Mouse (Mus musculus) mature B cell (primary cell): ENCODE results near the gene Slc25a1.
"Not testable (repeated sequence)": the region's sequence is repeated elsewhere in the genome, so short reads cannot be mapped to it uniquely, and the experiment has no call there.

Experiments used
- in situ Hi-C: fragments of 300-500 bp; cut with MboI; formaldehyde crosslinking; loops from 2 replicates; pipeline ENCODE4 v1.14.3; 2019

The Slc25a1 gene

GRCm38 (mm10) chr16:17928087-17928580 is at the start of gene Slc25a1:
Gene Slc25a1, minus strand, starts transcription at chr16:17928219.
- in situ Hi-C loops: no loop called here

GRCm38 (mm10) chr16:17971853-17972252 is 43.8 kb upstream of the Slc25a1 start:
- in situ Hi-C loops: no loop called here

- in situ Hi-C loops: no loop called here
These were observed 34.1 kb upstream of the Slc25a1 start for GRCm38 (mm10) chr16:17962091-17962490.

- in situ Hi-C loops: not testable (repeated sequence)
These were observed 28.1 kb upstream of the Slc25a1 start for GRCm38 (mm10) chr16:17956052-17956638.

- in situ Hi-C loops: no loop called here
These were observed 23.6 kb upstream of the Slc25a1 start for GRCm38 (mm10) chr16:17951618-17952017.

GRCm38 (mm10) chr16:17950068-17950467 is 22.0 kb upstream of the Slc25a1 start:
- in situ Hi-C loops: no loop called here

- in situ Hi-C loops: no loop called here
These were observed 21.4 kb upstream of the Slc25a1 start for GRCm38 (mm10) chr16:17949421-17949877.

GRCm38 (mm10) chr16:17945081-17945831 is 17.2 kb upstream of the Slc25a1 start:
- in situ Hi-C loops: no loop called here

GRCm38 (mm10) chr16:17943466-17943865 is 15.4 kb upstream of the Slc25a1 start:
- in situ Hi-C loops: no loop called here

- in situ Hi-C loops: no loop called here
These were observed 11.3 kb upstream of the Slc25a1 start for GRCm38 (mm10) chr16:17939255-17939751.

GRCm38 (mm10) chr16:17938821-17939220 is 10.8 kb upstream of the Slc25a1 start:
- in situ Hi-C loops: no loop called here

GRCm38 (mm10) chr16:17938187-17938586 is 10.2 kb upstream of the Slc25a1 start:
- in situ Hi-C loops: no loop called here

GRCm38 (mm10) chr16:17936776-17937175 is 8.8 kb upstream of the Slc25a1 start:
- in situ Hi-C loops: no loop called here

- in situ Hi-C loops: no loop called here
These were observed 6.5 kb upstream of the Slc25a1 start for GRCm38 (mm10) chr16:17934445-17934910.

GRCm38 (mm10) chr16:17933594-17934444 is 5.8 kb upstream of the Slc25a1 start:
- in situ Hi-C loops: no loop called here

- in situ Hi-C loops: no loop called here
These were observed 4.0 kb upstream of the Slc25a1 start for GRCm38 (mm10) chr16:17931906-17932460.

- in situ Hi-C loops: no loop called here
These were observed 1.6 kb upstream of the Slc25a1 start for GRCm38 (mm10) chr16:17929631-17930030.

GRCm38 (mm10) chr16:17929211-17929610 is 1.2 kb upstream of the Slc25a1 start:
- in situ Hi-C loops: no loop called here

- in situ Hi-C loops: no loop called here
These were observed 647 bp upstream of the Slc25a1 start for GRCm38 (mm10) chr16:17928627-17929104.

GRCm38 (mm10) chr16:17927351-17928082 is 502 bp downstream of the Slc25a1 start:
- in situ Hi-C loops: no loop called here

- in situ Hi-C loops: no loop called here
These were observed 5.9 kb downstream of the Slc25a1 start for GRCm38 (mm10) chr16:17922163-17922538.
